Mouse (Mus musculus) neural tube, embryonic 11.5 days (tissue): Measurements from ENCODE around the gene Tmcc3. TPM values are rescaled to one million over a fixed set of nuclear protein-coding genes. Genes with fewer than 3 reads are reported as not detected.
A peak's percentile ranks its signal among the peaks of the same experiment; 100 is the strongest.

Experiments
- ATAC-seq: fragments of 200-750 bp; cut with Nextera tagmentation; 2 replicates; pipeline ENCODE4 v1.8.0; 2017; ENCODE audit warnings: moderate number of reproducible peaks, mild to moderate bottlenecking, moderate TSS enrichment, moderate library complexity; ENCODE audit not compliant: insufficient read depth, low FRiP score, low TSS enrichment
- DNase-seq: peaks from one replicate; pipeline ENCODE4 v3.0.0-alpha.2; 2015; ENCODE audit warnings: low spot score
- H3K27ac ChIP-seq: fragments of 300-500 bp; sonication (generic); 2 replicates; pipeline ENCODE4 v1.5.1; 2014; ENCODE audit warnings: low read depth, mild to moderate bottlenecking, low read length
- H3K27me3 ChIP-seq: fragments of 300-500 bp; sonication (generic); 2 replicates; pipeline ENCODE4 v1.6.1; 2014; ENCODE audit warnings: mild to moderate bottlenecking, low read length, mixed read lengths; ENCODE audit not compliant: control insufficient read depth, insufficient read depth
- H3K36me3 ChIP-seq: fragments of 300-500 bp; sonication (generic); 2 replicates; pipeline ENCODE4 v1.6.1; 2014; ENCODE audit warnings: mild to moderate bottlenecking, low read length, moderate library complexity, mixed read lengths; ENCODE audit not compliant: control insufficient read depth, insufficient read depth
- H3K4me1 ChIP-seq: fragments of 300-500 bp; sonication (generic); 2 replicates; pipeline ENCODE4 v1.6.1; 2014; ENCODE audit warnings: low read length, mixed read lengths; ENCODE audit not compliant: control insufficient read depth, insufficient read depth
- H3K4me2 ChIP-seq: fragments of 300-500 bp; sonication (generic); 2 replicates; pipeline ENCODE4 v1.6.1; 2014; ENCODE audit warnings: low read depth, mild to moderate bottlenecking, moderate library complexity
- H3K4me3 ChIP-seq: fragments of 300-500 bp; sonication (generic); 2 replicates; pipeline ENCODE4 v1.5.1; 2014; ENCODE audit warnings: low read depth, low read length
- H3K9ac ChIP-seq: fragments of 300-500 bp; sonication (generic); 2 replicates; pipeline ENCODE4 v1.6.1; 2014; ENCODE audit warnings: mild to moderate bottlenecking, low read length
- H3K9me3 ChIP-seq: fragments of 300-500 bp; sonication (generic); 2 replicates; pipeline ENCODE4 v1.6.1; 2016; ENCODE audit warnings: low read length; ENCODE audit not compliant: control insufficient read depth
- WGBS: fragments of 180-500 bp; shearing (Covaris S2); extraction: QIAGEN DNeasy Blood & Tissue Kit; methylation state at CpG from one replicate; pipeline ENCODE4 v1.1.7; 2014; 5-methylcytosine and 5-hydroxymethylcytosine counted together
- polyA plus RNA-seq: library from polyadenylated mRNA; unstranded; fragments of >200 nt; fragmentation: Nextera tagmentation; extraction: Ambion mirVana; gene quantifications from 2 replicates; pipeline ENCODE4 v1.2.1, GENCODE M21; 2014

The Tmcc3 gene
- polyA plus RNA-seq, 1 experiment from 2014 or later, result 6.1 TPM

DNA sequence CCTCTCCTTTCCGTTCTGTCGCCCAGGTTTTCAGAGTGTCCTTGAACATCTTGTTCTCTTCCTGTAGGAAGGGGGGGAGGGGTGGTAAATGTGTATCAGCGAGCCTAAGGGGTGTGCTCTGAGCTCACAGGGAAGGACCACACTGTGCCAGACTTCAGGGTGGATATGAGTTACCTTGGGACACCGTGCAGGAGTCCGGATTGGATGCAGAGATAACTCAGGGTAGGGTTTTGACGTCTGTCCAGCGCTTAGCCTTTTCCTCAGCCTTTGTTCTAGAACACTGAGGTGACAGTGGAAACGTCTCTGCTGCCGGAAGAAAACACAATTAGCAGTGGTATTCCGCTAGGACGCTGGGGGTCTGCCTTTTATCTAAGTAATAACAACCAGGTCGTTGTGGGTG is 261.0 kb downstream of the Tmcc3 start:
- ATAC-seq (no peak), DNase-seq (no peak)
- H3K36me3 ChIP-seq, result no peaks in the 10 kb centered on the region
- no peak overlapping the region for H3K27ac ChIP-seq
- no peaks in the 10 kb centered on the region for H3K4me1 ChIP-seq
- H3K27me3 ChIP-seq, result no peaks in the 10 kb centered on the region
- H3K9me3 ChIP-seq, result no peaks in the 10 kb centered on the region
- no peak overlapping the region for H3K4me2 ChIP-seq
- no peak overlapping the region for H3K9ac ChIP-seq
- H3K4me3 ChIP-seq, result no peak overlapping the region
- 71% methylated on average over 12 of the region's 12 CpGs for WGBS

DNA sequence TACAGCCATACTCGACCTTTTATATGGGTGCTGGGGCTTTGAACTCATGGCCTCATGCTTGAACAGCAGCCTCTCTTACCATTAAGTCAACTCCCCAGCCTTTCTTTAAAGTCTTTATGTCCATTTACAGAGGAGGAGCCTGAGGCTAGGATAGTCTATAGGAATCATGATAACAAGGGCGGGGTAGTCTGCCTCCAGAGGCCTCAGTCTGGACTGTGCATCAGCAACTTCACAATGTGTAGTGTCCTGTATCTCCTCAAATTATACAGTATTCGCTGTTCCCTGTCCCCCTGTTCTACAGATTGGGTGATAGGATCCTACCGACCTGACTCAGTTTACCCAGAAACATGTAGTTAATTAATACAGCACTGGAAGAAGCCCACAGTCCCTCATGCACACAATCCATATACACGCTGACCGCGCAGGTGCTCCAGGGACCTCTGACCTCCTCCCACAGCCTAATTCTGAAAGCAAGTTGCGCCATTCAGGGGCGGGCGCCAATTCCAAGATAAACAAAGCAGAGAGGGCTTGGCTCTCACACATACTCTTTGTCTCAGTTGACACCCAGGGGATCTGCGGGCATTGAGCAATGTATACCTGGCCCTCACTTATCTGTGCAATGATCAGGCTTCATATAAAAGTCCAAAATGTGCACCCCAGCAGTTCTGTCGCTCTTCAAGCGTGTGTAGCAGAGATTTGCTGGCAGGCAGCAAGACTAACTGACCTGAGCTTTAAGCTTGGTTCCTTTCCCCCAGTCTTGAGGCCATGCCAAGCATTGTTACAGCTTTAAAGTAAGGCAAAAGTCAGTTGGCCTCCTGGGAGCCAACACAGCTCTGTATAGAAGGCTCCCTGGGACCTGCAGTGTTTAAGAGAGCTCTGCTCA is 262.9 kb downstream of the Tmcc3 start:
- Histone ChIP-seq H3K27ac (no peak overlapping the region), H3K9ac (no peak overlapping the region), H3K4me3 (no peak overlapping the region), H3K27me3 (no peaks in the 10 kb centered on the region), H3K4me1 (no peaks in the 10 kb centered on the region), H3K9me3 (no peaks in the 10 kb centered on the region), H3K36me3 (no peaks in the 10 kb centered on the region), H3K4me2 (no peak overlapping the region)
- no peak for DNase-seq
- 90% methylated on average over 13 of the region's 13 CpGs for WGBS
- ATAC-seq, result no peak

DNA sequence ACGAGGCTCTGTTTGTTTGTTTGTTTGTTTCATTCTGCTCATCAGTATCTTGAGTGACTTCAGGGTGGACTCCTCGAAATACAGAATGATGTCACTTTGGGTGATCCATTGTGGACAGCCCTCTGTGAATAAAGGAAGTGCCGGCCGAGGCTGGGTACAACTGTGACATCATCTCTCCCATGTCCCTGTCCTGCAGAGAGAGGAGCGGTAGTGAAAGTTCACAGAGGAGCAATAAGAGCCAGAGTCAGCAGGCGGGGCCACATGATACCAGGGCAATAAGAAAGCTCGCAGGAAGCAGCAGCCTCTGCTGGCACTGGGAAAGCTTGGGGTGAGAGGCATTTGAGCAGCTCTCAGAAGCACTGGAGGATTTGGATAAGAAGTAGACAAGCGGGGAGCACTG is 264.2 kb downstream of the Tmcc3 start:
- H3K36me3 ChIP-seq, result no peaks in the 10 kb centered on the region
- no peak overlapping the region for H3K4me2 ChIP-seq
- ATAC-seq, result no peak
- H3K27ac ChIP-seq, result no peak overlapping the region
- no peaks in the 10 kb centered on the region for H3K9me3 ChIP-seq
- no peak for DNase-seq
- no peak overlapping the region for H3K9ac ChIP-seq
- H3K4me1 ChIP-seq, result no peaks in the 10 kb centered on the region
- no peaks in the 10 kb centered on the region for H3K27me3 ChIP-seq
- 38% methylated on average over 8 of the region's 8 CpGs for WGBS
- no peak overlapping the region for H3K4me3 ChIP-seq

DNA sequence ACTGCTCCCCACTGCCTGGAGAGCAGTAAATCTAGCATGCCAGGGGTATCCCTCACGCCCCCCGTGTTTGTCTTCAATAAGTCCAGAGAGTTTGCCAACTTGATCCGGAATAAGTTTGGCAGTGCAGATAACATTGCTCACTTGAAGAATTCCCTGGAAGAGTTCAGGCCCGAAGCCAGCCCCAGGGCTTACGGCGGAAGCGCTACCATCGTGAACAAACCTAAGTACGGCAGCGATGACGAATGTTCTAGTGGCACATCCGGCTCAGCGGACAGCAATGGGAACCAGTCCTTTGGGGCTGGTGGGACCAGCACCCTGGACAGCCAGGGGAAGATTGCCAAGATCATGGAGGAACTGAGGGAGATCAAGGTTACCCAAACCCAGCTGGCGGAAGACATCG is 267.1 kb downstream of the Tmcc3 start:
- Histone ChIP-seq H3K27me3 (no peaks in the 10 kb centered on the region), H3K4me2 (no peak overlapping the region), H3K36me3 (no peaks in the 10 kb centered on the region), H3K27ac (no peak overlapping the region), H3K9me3 (no peaks in the 10 kb centered on the region), H3K4me1 (no peaks in the 10 kb centered on the region), H3K4me3 (no peak overlapping the region), H3K9ac (no peak overlapping the region)
- no peak for ATAC-seq
- no peak for DNase-seq
- WGBS, result 96% methylated on average over 15 of the region's 15 CpGs

DNA sequence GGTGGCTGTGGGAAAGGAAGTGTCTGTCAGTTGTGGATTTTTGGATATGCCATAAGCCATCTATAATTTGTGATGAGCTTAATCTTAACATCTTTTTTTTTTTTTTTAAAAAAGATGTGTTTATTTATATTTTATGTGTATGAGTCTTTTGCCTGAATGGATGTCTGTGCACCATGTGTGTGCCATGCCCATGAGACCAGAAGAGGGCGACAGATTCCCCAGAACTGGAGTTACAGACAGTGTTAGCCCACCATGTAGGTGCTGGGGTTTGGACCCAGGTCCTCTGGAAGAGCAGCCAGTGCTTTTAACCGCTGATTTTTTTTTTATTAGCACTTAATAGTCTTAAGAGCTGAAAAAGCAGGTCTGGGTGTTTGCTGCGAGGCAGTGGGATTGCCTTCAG is 269.6 kb downstream of the Tmcc3 start:
- Histone ChIP-seq H3K4me1 (no peaks in the 10 kb centered on the region; the same call in 1 of the 2 replicates), H3K27ac (no peak overlapping the region), H3K4me3 (no peak overlapping the region), H3K36me3 (no peaks in the 10 kb centered on the region), H3K9me3 (no peaks in the 10 kb centered on the region), H3K4me2 (no peak overlapping the region), H3K9ac (no peak overlapping the region), H3K27me3 (no peaks in the 10 kb centered on the region)
- WGBS, result 91% methylated on average over 3 of the region's 3 CpGs
- no peak for ATAC-seq
- DNase-seq, result no peak

DNA sequence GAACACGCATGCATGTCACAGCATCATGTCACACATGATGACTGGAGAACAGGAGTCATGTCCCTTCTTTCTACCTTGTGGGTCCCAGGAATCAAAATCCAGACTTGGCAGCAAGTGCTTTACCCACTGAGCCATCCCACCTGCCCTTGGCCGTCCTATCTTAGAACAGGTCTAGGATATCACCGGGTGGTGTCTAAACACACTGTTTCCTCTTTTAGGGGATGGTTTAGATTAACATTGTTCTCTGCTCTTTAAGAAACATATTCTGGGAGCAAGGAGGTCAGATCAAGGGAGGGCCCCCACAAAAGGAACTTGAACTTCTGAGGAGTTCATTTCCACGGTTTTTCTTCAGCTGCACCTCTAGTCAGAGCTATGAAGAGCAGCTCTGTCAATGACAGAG is 272.0 kb downstream of the Tmcc3 start:
- Histone ChIP-seq H3K36me3 (no peaks in the 10 kb centered on the region), H3K4me1 (no peaks in the 10 kb centered on the region; the same call in 1 of the 2 replicates), H3K4me3 (no peak overlapping the region), H3K9me3 (no peaks in the 10 kb centered on the region), H3K27ac (no peak overlapping the region), H3K9ac (no peak overlapping the region), H3K4me2 (no peak overlapping the region), H3K27me3 (no peaks in the 10 kb centered on the region)
- no peak for DNase-seq
- no peak for ATAC-seq
- WGBS, result 83% methylated on average over 4 of the region's 4 CpGs

DNA sequence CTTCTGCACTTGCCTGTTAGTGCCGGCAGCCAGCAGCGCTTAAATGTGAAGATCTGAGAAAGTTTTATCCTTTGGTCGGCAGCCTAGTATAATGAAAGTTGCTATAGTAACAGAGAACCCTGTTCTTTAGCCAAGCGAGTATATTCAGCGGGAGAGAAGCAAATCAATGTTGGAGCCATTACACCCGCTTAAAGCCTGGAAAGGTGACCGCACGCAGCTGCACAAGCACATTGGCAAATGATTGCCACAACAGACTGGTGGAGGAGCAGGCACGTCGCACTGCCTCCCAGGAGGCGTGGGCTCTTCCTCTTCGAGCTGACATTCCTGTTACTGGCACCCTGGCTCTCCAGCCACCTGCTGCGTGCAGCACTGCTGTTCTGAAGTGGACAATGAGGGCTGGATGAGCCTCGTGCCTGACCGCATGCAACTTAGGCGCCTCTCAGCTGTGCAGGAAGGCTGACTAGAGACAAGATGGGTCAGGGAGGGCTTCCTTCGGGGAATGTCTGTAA is 273.2 kb downstream of the Tmcc3 start:
- 46% methylated on average over 17 of the region's 17 CpGs for WGBS
- no peak overlapping the region for H3K27ac ChIP-seq
- H3K4me1 ChIP-seq, result no peaks in the 10 kb centered on the region; the same call in 1 of the 2 replicates
- no peaks in the 10 kb centered on the region for H3K27me3 ChIP-seq
- no peak overlapping the region for H3K4me3 ChIP-seq
- 0 out of 2 replicates have a peak overlapping the region, but pooled peaks have one; percentile 1 for H3K4me2 ChIP-seq
- H3K9ac ChIP-seq, result no peak overlapping the region
- H3K36me3 ChIP-seq, result no peaks in the 10 kb centered on the region
- no peaks in the 10 kb centered on the region for H3K9me3 ChIP-seq
- ATAC-seq (no peak), DNase-seq (peak; percentile 35)

DNA sequence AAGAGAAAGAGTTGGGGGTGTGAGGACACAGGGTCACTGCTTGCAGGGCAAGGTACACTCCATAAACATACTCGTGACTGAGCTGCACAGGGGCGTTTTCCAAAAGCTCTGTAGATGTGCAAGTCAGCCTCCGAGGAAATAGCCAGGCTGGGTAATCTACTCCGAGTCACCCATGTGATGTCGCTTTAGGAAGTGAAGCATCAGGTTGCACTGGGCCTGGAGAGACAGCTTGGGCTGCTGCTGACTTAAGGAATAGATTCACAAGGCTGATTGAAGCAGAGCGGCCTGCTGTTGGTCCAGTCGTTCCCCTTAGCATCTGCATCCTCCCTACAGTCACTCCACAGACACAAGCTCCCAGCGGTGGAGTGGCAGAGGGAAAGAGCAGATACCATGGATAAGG is 274.1 kb downstream of the Tmcc3 start:
- no peaks in the 10 kb centered on the region; the same call in 1 of the 2 replicates for H3K4me1 ChIP-seq
- H3K4me2 ChIP-seq, result no peak overlapping the region
- no peak overlapping the region for H3K4me3 ChIP-seq
- no peaks in the 10 kb centered on the region for H3K9me3 ChIP-seq
- DNase-seq (no peak), ATAC-seq (no peak)
- no peak overlapping the region for H3K27ac ChIP-seq
- 57% methylated on average over 8 of the region's 8 CpGs for WGBS
- no peaks in the 10 kb centered on the region for H3K36me3 ChIP-seq
- no peak overlapping the region for H3K9ac ChIP-seq
- no peaks in the 10 kb centered on the region for H3K27me3 ChIP-seq

DNA sequence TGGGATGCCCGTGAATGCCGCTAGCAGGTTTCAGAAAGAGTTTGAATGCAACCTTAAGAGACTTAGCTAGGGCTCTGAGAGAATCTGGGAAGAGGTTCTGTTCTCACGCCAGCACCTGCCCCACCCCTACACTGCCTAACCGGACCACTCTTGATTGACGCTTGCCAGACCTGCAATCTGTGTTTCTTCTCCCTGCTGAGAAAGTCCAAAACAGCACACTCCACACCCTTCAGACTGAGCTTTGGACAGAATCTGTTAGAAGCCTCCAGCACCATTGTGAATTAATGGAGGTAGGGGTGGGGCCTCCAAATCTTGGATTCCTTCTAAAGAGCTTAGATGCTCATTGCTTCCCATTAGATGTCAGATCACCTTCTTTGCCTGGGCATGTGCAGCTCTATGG is 277.2 kb downstream of the Tmcc3 start:
- Histone ChIP-seq H3K27ac (no peak overlapping the region), H3K36me3 (no peaks in the 10 kb centered on the region), H3K4me2 (no peak overlapping the region), H3K27me3 (no peaks in the 10 kb centered on the region), H3K9me3 (no peaks in the 10 kb centered on the region), H3K4me1 (no peaks in the 10 kb centered on the region; the same call in 1 of the 2 replicates), H3K9ac (no peak overlapping the region), H3K4me3 (no peak overlapping the region)
- no peak for ATAC-seq
- DNase-seq, result no peak
- 97% methylated on average over 5 of the region's 5 CpGs for WGBS
